Mouse (Mus musculus) liver, embryonic 16.5 days (tissue): ENCODE data around the gene Nus1. TPM values are rescaled to one million over a fixed set of nuclear protein-coding genes. Genes with fewer than 3 reads are reported as not detected.

Experiments
- ATAC-seq: fragments of 200-750 bp; cut with Nextera tagmentation; 2 replicates; pipeline ENCODE4 v1.8.0; 2017; ENCODE audit warnings: low read depth, mild to moderate bottlenecking, moderate number of reproducible peaks, moderate library complexity
- H3K27ac ChIP-seq: fragments of 300-500 bp; sonication (generic); 2 replicates; pipeline ENCODE4 v1.5.1; 2014; ENCODE audit warnings: mild to moderate bottlenecking, low read length
- H3K27me3 ChIP-seq: fragments of 300-500 bp; sonication (generic); 2 replicates; pipeline ENCODE4 v1.6.1; 2014; ENCODE audit warnings: low read depth, low read length, mixed read lengths; ENCODE audit not compliant: control insufficient read depth, insufficient read depth
- H3K36me3 ChIP-seq: fragments of 300-500 bp; sonication (generic); 2 replicates; pipeline ENCODE4 v1.6.1; 2014; ENCODE audit warnings: mild to moderate bottlenecking; ENCODE audit not compliant: control insufficient read depth, insufficient read depth
- H3K4me1 ChIP-seq: fragments of 300-500 bp; sonication (generic); 2 replicates; pipeline ENCODE4 v1.6.1; 2014; ENCODE audit warnings: low read depth, low read length, mixed read lengths; ENCODE audit not compliant: control insufficient read depth
- H3K4me2 ChIP-seq: fragments of 300-500 bp; sonication (generic); 2 replicates; pipeline ENCODE4 v1.6.1; 2014; ENCODE audit warnings: low read depth, low read length, mixed read lengths
- H3K4me3 ChIP-seq: fragments of 300-500 bp; sonication (generic); 2 replicates; pipeline ENCODE4 v1.5.1; 2014; ENCODE audit warnings: low read depth, mild to moderate bottlenecking, low read length
- H3K9ac ChIP-seq: fragments of 300-500 bp; sonication (generic); 2 replicates; pipeline ENCODE4 v1.6.1; 2014; ENCODE audit warnings: low read depth, low read length
- H3K9me3 ChIP-seq: fragments of 300-500 bp; sonication (generic); replicated peaks from 2 replicates; pipeline ENCODE4 v1.6.1; 2016; ENCODE audit warnings: low read length; ENCODE audit not compliant: control insufficient read depth
- WGBS: fragments of 180-500 bp; shearing (Covaris S2); extraction: QIAGEN DNeasy Blood & Tissue Kit; methylation state at CpG from one replicate; pipeline ENCODE4 v1.1.7; 2014; ENCODE audit not compliant: insufficient replicate concordance; 5-methylcytosine and 5-hydroxymethylcytosine counted together
- polyA plus RNA-seq: library from polyadenylated mRNA; unstranded; fragments of >200 nt; fragmentation: Nextera tagmentation; extraction: Ambion mirVana; gene quantifications from 2 replicates; pipeline ENCODE4 v1.2.1, GENCODE M21; 2015

The Nus1 gene
- polyA plus RNA-seq, 1 experiment from 2014 or later = 4.3 TPM

DNA sequence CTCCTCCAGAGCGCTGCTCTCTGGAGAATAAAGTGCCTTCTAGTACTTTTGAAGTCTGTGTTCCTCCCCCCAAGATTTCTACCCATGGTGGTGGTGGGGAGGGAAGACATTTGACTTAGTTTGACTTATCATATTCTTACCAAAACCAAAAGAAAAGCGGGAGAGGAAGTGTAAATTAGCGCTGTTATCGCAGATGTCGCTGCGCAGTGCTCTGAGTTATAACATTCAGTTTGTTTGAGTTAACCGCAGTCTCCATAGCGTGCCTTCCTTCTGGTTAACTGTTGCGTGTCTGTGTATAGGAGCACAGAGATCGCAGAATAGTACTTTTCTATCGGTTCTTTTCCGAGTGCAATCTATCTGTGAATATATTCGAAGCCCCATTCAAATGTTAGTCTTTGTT is 12.2 kb upstream of the Nus1 start:
- H3K4me1 ChIP-seq = no peaks in the 10 kb centered on the region
- ATAC-seq = no peak
- no peak overlapping the region for H3K9ac ChIP-seq
- no peak overlapping the region for H3K27ac ChIP-seq
- no peaks in the 10 kb centered on the region for H3K36me3 ChIP-seq
- no peak overlapping the region for H3K4me3 ChIP-seq
- H3K4me2 ChIP-seq = no peak overlapping the region
- no peaks in the 10 kb centered on the region for H3K27me3 ChIP-seq
- no peaks in the 10 kb centered on the region for H3K9me3 ChIP-seq
- 75% methylated on average over 13 of the region's 13 CpGs for WGBS

DNA sequence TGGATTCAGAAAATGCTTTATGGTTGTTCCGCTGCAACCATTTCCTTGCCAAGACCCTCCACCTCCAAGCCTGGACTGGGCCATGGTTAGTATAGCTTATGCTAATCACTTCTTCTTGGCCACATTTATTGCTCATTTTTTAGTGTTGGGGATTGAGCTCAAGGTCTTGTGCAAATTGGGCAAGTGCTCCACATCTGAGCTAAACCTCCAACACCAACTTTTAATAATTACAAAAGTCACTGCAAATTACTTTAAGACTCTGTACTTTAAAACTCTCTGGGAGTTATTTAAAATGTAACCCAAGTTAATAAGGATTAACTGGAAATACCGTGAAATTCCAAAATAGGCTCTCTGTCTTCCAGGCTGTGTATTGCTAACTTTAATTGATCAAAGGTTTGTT is 9.8 kb upstream of the Nus1 start:
- no peaks in the 10 kb centered on the region for H3K36me3 ChIP-seq
- no peak overlapping the region for H3K9ac ChIP-seq
- H3K4me1 ChIP-seq = no peaks in the 10 kb centered on the region
- H3K4me3 ChIP-seq = no peak overlapping the region
- H3K9me3 ChIP-seq = no peaks in the 10 kb centered on the region
- H3K4me2 ChIP-seq = no peak overlapping the region
- 80% methylated on average over 2 of the region's 2 CpGs for WGBS
- no peak overlapping the region for H3K27ac ChIP-seq
- no peak for ATAC-seq
- no peaks in the 10 kb centered on the region for H3K27me3 ChIP-seq

DNA sequence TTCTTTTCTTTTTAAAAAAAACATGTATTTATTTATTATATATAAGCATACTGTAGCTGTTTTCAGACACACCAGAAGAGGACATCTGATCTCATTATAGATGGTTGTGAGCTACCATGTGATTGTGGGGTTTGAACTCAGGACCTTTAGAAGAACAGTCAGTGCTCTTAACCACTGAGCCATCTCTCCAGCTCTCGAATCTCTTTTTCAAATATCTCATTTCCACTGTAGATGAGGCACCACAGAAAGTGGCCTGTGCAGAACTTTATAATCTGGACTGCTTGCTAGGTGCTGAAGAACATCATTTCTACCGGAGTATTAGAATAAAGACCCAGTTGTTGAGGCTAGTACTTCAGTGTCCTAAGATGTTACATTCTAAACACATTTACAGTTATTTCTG is 2.3 kb upstream of the Nus1 start:
- Histone ChIP-seq H3K27me3 (no peaks in the 10 kb centered on the region), H3K4me1 (peaks cover 11% of the 10 kb centered on the region), H3K36me3 (no peaks in the 10 kb centered on the region), H3K9ac (no peak overlapping the region), H3K4me3 (no peak overlapping the region), H3K4me2 (no peak overlapping the region), H3K9me3 (no peaks in the 10 kb centered on the region), H3K27ac (no peak overlapping the region)
- no peak for ATAC-seq
- WGBS = 60% methylated on average over 2 of the region's 2 CpGs

DNA sequence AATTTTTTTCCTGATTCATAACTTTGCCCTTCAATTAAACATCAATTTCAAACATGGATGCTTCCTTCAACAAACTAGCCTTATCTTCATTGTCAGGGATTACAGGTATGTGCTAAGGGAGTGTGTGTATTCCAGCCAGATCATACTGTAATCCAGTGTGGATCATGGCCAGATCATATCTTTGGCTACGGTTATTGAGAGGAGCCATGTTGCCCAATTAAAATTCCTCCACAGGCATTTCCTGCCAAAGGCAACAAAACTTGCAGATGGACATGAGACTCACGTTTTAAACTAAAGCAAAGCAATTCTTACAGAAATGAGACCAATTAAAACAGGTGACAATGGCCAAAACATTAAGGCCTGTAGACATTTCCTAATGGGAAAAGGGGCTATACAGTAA is 889 bp upstream of the Nus1 start:
- peak overlapping the region; percentile 61 for H3K4me2 ChIP-seq
- peaks cover 18% of the 10 kb centered on the region for H3K4me1 ChIP-seq
- 41% methylated on average over 2 of the region's 2 CpGs for WGBS
- H3K27ac ChIP-seq = no peak overlapping the region
- H3K36me3 ChIP-seq = no peaks in the 10 kb centered on the region
- ATAC-seq = no peak
- no peak overlapping the region for H3K4me3 ChIP-seq
- H3K9me3 ChIP-seq = no peaks in the 10 kb centered on the region
- H3K9ac ChIP-seq = no peak overlapping the region
- H3K27me3 ChIP-seq = no peaks in the 10 kb centered on the region

DNA sequence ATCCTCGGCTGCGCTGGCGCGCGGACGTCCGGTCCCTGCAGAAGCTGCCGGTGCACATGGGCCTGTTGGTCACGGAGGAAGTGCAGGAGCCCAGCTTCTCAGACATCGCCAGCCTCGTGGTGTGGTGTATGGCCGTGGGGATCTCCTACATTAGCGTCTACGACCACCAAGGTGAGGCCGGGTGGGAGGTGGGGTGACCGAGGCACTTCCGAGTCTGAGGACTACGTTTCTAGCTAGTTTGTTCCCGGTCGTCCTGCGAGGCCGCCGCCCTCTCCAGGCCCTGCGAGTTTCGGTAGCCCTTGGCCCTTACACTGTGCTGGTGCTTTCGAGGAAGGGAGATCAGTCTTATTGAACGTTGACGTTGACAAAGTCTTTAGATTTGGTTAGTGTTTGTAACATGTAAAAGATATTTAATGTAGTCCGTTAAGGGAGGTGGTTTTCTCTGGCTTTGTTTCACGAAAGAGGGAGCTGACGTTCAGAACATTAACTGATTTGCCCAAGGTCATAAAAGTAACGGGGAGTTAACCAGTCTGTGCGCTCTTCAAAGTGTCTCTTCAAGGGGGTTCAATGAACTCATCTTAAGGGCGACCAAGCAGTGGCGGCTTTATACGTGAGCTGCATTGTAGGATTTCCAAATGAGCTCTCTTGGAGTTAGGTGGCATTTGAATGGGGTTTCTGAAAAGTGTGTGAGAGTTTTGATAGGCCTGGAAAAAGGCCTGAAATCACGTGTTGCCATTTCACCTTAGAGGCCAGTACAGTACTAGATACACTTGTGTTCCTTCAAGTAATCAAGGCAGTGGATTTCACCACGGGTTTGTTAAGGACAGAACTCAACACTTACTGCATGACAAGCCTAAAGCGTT is 882 bp downstream of the Nus1 start:
- H3K9ac ChIP-seq = peak overlapping the region; percentile 79
- H3K36me3 ChIP-seq = no peaks in the 10 kb centered on the region
- 1% methylated on average over 39 of the region's 39 CpGs for WGBS
- H3K4me1 ChIP-seq = peaks cover 18% of the 10 kb centered on the region
- H3K4me2 ChIP-seq = peak overlapping the region; percentile 87
- H3K4me3 ChIP-seq = peak overlapping the region; percentile 83
- no peaks in the 10 kb centered on the region for H3K9me3 ChIP-seq
- ATAC-seq = no peak
- H3K27ac ChIP-seq = peak overlapping the region; percentile 73
- H3K27me3 ChIP-seq = no peaks in the 10 kb centered on the region

DNA sequence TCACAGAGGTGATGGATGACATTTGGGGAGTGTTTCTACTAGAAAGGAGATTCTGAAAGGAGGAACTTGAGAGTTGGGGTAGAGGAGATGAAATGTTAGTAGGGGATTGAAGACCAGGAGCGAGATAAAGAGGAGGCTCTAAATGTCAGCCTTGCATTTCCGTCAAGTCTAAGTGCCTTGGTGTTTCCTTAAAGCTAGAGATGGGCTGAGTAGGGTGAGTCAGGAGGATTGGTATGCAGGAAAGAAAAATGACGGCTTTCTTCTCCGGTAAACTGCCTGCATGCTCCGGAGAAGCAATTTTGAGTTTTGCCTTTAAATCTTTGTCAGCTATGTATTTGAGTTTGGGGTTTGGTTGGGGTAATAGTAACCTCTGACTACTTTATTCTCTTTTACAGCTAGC is 1.6 kb downstream of the Nus1 start:
- H3K9ac ChIP-seq = peak overlapping the region; percentile 79; the same call in 1 of the 2 replicates
- peak overlapping the region; percentile 87 for H3K4me2 ChIP-seq
- peaks cover 20% of the 10 kb centered on the region for H3K4me1 ChIP-seq
- ATAC-seq = no peak
- H3K27ac ChIP-seq = no peak overlapping the region
- H3K36me3 ChIP-seq = no peaks in the 10 kb centered on the region
- H3K4me3 ChIP-seq = peak overlapping the region; percentile 83
- H3K9me3 ChIP-seq = no peaks in the 10 kb centered on the region
- 29% methylated on average over 5 of the region's 5 CpGs for WGBS
- H3K27me3 ChIP-seq = no peaks in the 10 kb centered on the region

DNA sequence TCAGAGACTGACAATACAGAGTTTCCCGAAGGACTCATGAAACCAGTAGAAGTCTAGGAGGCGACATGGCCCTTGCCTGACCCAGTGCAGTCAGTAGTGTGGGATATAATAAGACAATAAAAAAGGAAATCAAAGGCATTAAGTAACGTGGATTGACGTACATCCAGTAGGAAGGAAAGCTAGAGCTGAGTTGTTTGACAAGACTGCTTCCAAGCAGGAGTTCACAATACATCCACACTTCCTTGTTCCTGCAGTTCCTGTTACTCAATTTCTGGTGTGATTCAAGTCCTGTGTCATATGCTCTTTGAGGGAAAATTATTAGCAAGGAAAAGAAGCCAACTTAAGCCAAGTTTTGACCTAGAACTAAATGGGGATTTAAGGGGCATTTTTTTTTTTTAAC is 2.1 kb downstream of the Nus1 start:
- WGBS = 63% methylated on average over 4 of the region's 4 CpGs
- peaks cover 20% of the 10 kb centered on the region for H3K4me1 ChIP-seq
- H3K27me3 ChIP-seq = no peaks in the 10 kb centered on the region
- no peak for ATAC-seq
- no peaks in the 10 kb centered on the region for H3K9me3 ChIP-seq
- peak overlapping the region; percentile 87; the same call in 1 of the 2 replicates for H3K4me2 ChIP-seq
- no peak overlapping the region for H3K9ac ChIP-seq
- H3K4me3 ChIP-seq = no peak overlapping the region
- no peaks in the 10 kb centered on the region for H3K36me3 ChIP-seq
- no peak overlapping the region for H3K27ac ChIP-seq

DNA sequence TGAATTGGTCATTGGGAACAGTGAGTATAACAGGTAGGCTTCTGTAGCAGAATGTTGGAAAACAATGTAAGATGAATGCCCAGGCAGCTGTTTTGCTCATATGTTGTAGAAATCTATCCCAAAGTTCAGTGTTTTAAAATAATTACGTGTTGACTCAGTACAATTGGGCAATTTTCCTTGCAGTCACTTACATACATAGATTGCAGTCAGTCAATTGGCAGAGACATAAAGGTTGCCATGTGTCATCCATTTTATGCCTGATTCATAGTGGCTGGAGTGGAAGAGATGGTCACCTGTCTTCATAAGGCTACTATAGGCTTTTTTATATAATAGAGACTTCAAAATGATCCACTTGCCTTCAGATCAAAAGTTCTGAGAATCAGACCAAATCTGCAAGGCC is 3.2 kb downstream of the Nus1 start:
- WGBS = 60% methylated on average over 1 of the region's 1 CpGs
- Histone ChIP-seq H3K36me3 (no peaks in the 10 kb centered on the region), H3K4me1 (peaks cover 20% of the 10 kb centered on the region), H3K4me2 (no peak overlapping the region), H3K9me3 (no peaks in the 10 kb centered on the region), H3K4me3 (no peak overlapping the region), H3K9ac (no peak overlapping the region), H3K27me3 (no peaks in the 10 kb centered on the region), H3K27ac (no peak overlapping the region)
- no peak for ATAC-seq

DNA sequence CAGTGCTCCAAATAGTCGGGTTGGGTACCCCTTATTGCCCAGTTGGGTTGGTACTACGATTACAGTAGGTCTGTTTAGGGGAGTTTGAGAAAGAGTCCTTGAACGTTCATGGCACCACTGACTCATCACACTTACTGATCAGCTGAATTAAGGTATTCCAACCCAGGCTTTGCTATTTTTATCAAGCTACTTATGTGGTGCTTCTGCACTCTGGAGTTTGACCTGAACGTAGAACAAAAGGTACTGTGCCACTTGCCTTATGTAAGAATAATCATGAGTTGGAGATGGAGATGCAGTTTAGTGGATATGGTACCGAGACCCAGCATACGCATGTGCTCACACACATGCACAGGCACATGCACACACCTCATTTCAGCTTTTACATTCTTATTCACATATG is 4.4 kb downstream of the Nus1 start:
- 77% methylated on average over 6 of the region's 6 CpGs for WGBS
- H3K27ac ChIP-seq = no peak overlapping the region
- peaks cover 20% of the 10 kb centered on the region for H3K4me1 ChIP-seq
- no peaks in the 10 kb centered on the region for H3K9me3 ChIP-seq
- H3K36me3 ChIP-seq = no peaks in the 10 kb centered on the region
- H3K4me2 ChIP-seq = no peak overlapping the region
- no peaks in the 10 kb centered on the region for H3K27me3 ChIP-seq
- ATAC-seq = no peak
- H3K9ac ChIP-seq = no peak overlapping the region
- no peak overlapping the region for H3K4me3 ChIP-seq
